Mouse (Mus musculus): ENCODE results near the gene Plin5. TPM values are rescaled to one million over a fixed set of nuclear protein-coding genes. Genes with fewer than 3 reads are reported as not detected.

Plin5 gene
- polyA plus RNA-seq, 1 experiment from 2014 or later: 0.86 TPM

DNA sequence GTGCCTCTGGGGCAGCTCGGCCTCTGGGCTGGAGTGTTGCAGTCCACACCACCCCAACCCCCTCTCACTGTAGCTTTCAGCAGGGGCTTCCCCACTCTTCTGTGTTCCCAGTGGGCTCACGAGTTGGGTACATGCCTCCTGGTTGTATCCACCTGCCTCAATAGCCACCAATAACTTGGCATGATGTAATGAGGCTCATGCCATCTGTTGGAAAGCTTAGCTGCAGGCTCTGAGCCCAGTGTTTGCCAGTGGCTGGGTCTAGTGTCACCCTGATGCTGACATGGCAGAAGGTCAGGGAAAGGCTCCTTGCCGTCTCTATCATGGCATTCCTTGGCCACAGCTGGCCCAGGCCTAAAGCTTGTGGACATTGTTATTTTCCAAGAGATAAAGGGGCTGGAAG, 16.6 kb downstream of the Plin5 start:
- Histone ChIP-seq H3K9ac (no peak overlapping the region), H3K4me1 (ENCODE audit: insufficient read depth) (no peaks in the 10 kb centered on the region), H3K27me3 (ENCODE audit: insufficient read depth, low read length) (no peaks in the 10 kb centered on the region), H3K36me3 (ENCODE audit: insufficient read depth) (peaks cover 79% of the 10 kb centered on the region), H3K9me3 (ENCODE audit: low read depth, low read length) (no peaks in the 10 kb centered on the region), H3K27ac (ENCODE audit: low read depth) (no peak overlapping the region), H3K4me2 (no peak overlapping the region), H3K4me3 (ENCODE audit: low read depth, low read length) (no peak overlapping the region)
- TF ChIP-seq CTCF (IDR thresholded peaks at IDR 0.05; ENCODE audit: low read depth): no peak
- ATAC-seq (ENCODE audit: insufficient read depth) (no peak), DNase-seq (no peak)
- 95% methylated on average over 3 of the region's 3 CpGs for WGBS

DNA sequence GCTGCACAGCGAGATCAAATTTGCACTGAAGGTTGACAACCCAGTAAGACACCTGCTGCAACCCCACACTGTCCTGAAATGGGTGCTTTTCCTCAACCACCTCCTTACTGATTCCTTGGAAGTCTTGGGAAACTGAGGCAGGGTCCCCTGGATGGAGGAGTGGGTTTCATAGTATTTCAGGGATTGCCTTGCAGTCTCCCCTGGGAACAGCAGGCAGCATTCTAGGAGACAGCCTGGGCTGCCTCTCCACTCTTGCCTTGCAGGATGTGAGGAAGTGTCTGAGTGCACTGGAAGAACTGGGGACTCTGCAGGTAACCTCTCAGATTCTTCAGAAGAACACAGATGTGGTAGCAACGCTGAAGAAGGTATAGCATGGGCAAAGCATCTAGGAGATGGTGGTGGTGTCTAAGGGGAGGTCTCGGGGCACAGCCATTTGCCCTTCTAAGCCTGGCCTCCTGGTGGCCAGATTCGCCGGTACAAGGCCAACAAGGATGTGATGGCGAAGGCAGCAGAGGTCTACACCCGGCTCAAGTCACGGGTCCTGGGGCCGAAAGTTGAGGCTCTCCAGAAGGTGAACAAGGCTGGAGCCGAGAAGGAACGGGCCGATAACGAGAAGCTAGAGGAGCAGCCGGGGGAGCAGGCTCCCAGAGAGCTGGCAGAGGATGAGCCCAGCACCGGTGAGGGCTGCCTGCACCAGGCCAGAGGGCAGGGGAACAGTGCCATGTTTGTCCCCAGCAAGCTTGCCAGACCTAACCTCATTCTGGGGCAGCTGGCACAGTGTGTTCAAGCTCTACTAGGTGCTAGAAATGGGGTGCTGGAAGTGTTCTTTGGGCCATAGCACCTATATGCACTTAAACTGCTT, 18.5 kb downstream of the Plin5 start:
- Histone ChIP-seq H3K4me3 (ENCODE audit: low read depth, low read length) (no peak overlapping the region), H3K9me3 (ENCODE audit: low read depth, low read length) (no peaks in the 10 kb centered on the region), H3K36me3 (ENCODE audit: insufficient read depth) (peaks cover 94% of the 10 kb centered on the region), H3K4me1 (ENCODE audit: insufficient read depth) (no peaks in the 10 kb centered on the region), H3K27ac (ENCODE audit: low read depth) (no peak overlapping the region), H3K9ac (no peak overlapping the region), H3K27me3 (ENCODE audit: insufficient read depth, low read length) (no peaks in the 10 kb centered on the region), H3K4me2 (no peak overlapping the region)
- ATAC-seq (ENCODE audit: insufficient read depth): no peak
- peak; percentile 26 for TF ChIP-seq CTCF (IDR thresholded peaks at IDR 0.05; ENCODE audit: low read depth)
- 92% methylated on average over 15 of the region's 15 CpGs for WGBS
- DNase-seq: no peak

DNA sequence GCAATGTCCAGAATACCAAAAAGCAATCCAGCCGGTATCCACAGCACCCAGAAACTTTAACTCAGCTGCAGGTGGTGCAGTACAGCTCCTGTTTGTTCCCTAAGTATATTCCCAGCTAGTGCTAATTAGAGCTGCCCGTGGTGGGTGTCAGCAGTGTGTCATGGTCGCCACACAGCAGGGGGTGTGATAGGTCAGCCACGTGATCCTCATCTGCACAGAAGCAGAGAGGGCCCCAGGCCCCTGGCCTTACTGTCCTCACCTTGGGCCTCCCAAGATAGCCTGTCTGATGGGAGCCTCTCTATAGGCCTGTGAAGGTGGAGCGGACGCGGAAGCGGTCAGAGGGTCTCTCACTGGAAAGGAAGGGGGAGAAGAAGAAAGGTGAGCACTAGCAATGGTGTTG, 19.2 kb downstream of the Plin5 start:
- H3K4me1 ChIP-seq (ENCODE audit: insufficient read depth): no peaks in the 10 kb centered on the region
- H3K4me2 ChIP-seq: no peak overlapping the region
- DNase-seq (no peak), ATAC-seq (ENCODE audit: insufficient read depth) (no peak)
- H3K36me3 ChIP-seq (ENCODE audit: insufficient read depth): peaks cover 93% of the 10 kb centered on the region
- 91% methylated on average over 8 of the region's 8 CpGs for WGBS
- H3K4me3 ChIP-seq (ENCODE audit: low read depth, low read length): no peak overlapping the region
- H3K27me3 ChIP-seq (ENCODE audit: insufficient read depth, low read length): no peaks in the 10 kb centered on the region
- H3K9me3 ChIP-seq (ENCODE audit: low read depth, low read length): no peaks in the 10 kb centered on the region
- no peak overlapping the region for H3K27ac ChIP-seq (ENCODE audit: low read depth)
- H3K9ac ChIP-seq: no peak overlapping the region
- no peak for TF ChIP-seq CTCF (IDR thresholded peaks at IDR 0.05; ENCODE audit: low read depth)

DNA sequence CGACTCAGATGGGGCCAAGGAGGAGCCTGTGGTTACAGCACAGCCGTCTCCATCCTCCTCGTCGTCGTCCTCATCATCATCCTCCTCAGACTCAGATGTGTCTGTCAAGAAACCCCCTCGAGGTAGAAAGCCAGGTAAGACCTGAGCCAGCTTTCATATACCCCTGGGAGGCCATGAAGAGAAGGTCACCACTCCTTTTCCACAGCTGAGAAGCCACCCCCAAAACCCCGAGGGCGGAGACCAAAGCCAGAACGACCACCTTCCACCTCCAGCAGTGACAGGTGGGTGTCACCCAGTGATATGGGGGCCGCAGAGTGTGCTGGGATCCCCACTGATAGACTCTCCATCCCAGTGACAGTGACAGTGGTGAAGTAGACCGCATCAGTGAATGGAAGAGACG, 20.5 kb downstream of the Plin5 start:
- H3K27me3 ChIP-seq (ENCODE audit: insufficient read depth, low read length): no peaks in the 10 kb centered on the region
- no peaks in the 10 kb centered on the region for H3K9me3 ChIP-seq (ENCODE audit: low read depth, low read length)
- peaks cover 88% of the 10 kb centered on the region for H3K36me3 ChIP-seq (ENCODE audit: insufficient read depth)
- H3K4me2 ChIP-seq: no peak overlapping the region
- ATAC-seq (ENCODE audit: insufficient read depth) (no peak), DNase-seq (no peak)
- no peak overlapping the region for H3K9ac ChIP-seq
- H3K4me1 ChIP-seq (ENCODE audit: insufficient read depth): no peaks in the 10 kb centered on the region
- TF ChIP-seq CTCF (IDR thresholded peaks at IDR 0.05; ENCODE audit: low read depth): no peak
- WGBS: 87% methylated on average over 12 of the region's 12 CpGs
- no peak overlapping the region for H3K4me3 ChIP-seq (ENCODE audit: low read depth, low read length)
- H3K27ac ChIP-seq (ENCODE audit: low read depth): no peak overlapping the region

GRCm38 (mm10) chr17:56092794-56093193, 24.6 kb downstream of the Plin5 start:
- no peak overlapping the region for H3K4me2 ChIP-seq
- no peaks in the 10 kb centered on the region for H3K9me3 ChIP-seq (ENCODE audit: low read depth, low read length)
- ATAC-seq (ENCODE audit: insufficient read depth) (no peak), DNase-seq (no peak)
- no peak overlapping the region for H3K9ac ChIP-seq
- 100% methylated on average over 1 of the region's 1 CpGs for WGBS
- H3K27ac ChIP-seq (ENCODE audit: low read depth): no peak overlapping the region
- peaks cover 69% of the 10 kb centered on the region for H3K36me3 ChIP-seq (ENCODE audit: insufficient read depth)
- no peaks in the 10 kb centered on the region for H3K27me3 ChIP-seq (ENCODE audit: insufficient read depth, low read length)
- no peaks in the 10 kb centered on the region for H3K4me1 ChIP-seq (ENCODE audit: insufficient read depth)
- no peak for TF ChIP-seq CTCF (IDR thresholded peaks at IDR 0.05; ENCODE audit: low read depth)
- H3K4me3 ChIP-seq (ENCODE audit: low read depth, low read length): no peak overlapping the region

GRCm38 (mm10) chr17:56092312-56092711, 25.1 kb downstream of the Plin5 start:
- Histone ChIP-seq H3K9ac (no peak overlapping the region), H3K4me2 (no peak overlapping the region), H3K4me3 (ENCODE audit: low read depth, low read length) (no peak overlapping the region), H3K27me3 (ENCODE audit: insufficient read depth, low read length) (no peaks in the 10 kb centered on the region), H3K4me1 (ENCODE audit: insufficient read depth) (no peaks in the 10 kb centered on the region), H3K27ac (ENCODE audit: low read depth) (no peak overlapping the region; the same call in 1 of the 2 replicates), H3K9me3 (ENCODE audit: low read depth, low read length) (no peaks in the 10 kb centered on the region), H3K36me3 (ENCODE audit: insufficient read depth) (peaks cover 68% of the 10 kb centered on the region)
- WGBS: 82% methylated on average over 1 of the region's 1 CpGs
- no peak for ATAC-seq (ENCODE audit: insufficient read depth)
- TF ChIP-seq CTCF (IDR thresholded peaks at IDR 0.05; ENCODE audit: low read depth): no peak
- no peak for DNase-seq

- WGBS: 8% methylated on average over 8 of the region's 8 CpGs
- Histone ChIP-seq H3K27ac (ENCODE audit: low read depth) (no peak overlapping the region), H3K27me3 (ENCODE audit: insufficient read depth, low read length) (no peaks in the 10 kb centered on the region), H3K36me3 (ENCODE audit: insufficient read depth) (peaks cover 37% of the 10 kb centered on the region), H3K9me3 (ENCODE audit: low read depth, low read length) (no peaks in the 10 kb centered on the region), H3K4me1 (ENCODE audit: insufficient read depth) (peaks cover 7% of the 10 kb centered on the region), H3K9ac (peak overlapping the region; percentile 74), H3K4me2 (peak overlapping the region; percentile 97), H3K4me3 (ENCODE audit: low read depth, low read length) (peak overlapping the region; percentile 79)
- ATAC-seq (ENCODE audit: insufficient read depth): peak; percentile 6; the same call in 1 of the 2 replicates
- TF ChIP-seq CTCF (IDR thresholded peaks at IDR 0.05; ENCODE audit: low read depth): no peak
- peak; percentile 77 for DNase-seq
Measured at GRCm38 (mm10) chr17:56080781-56081585, 36.4 kb downstream of the Plin5 start.

Measured in lung, embryonic 14.5 days (tissue).